10 mouse cellular contexts compared by ENCODE assay signal in genomic region chr1:167119439-167119838, GRCm38 (mm10).
A peak's percentile ranks its signal among the peaks of the same experiment; 100 is the strongest.
DNase-seq lines count a peak whose midpoint lies in the region; ATAC-seq lines count a peak whose summit lies in the region.
"Had no signal": no experiment of that assay in that cellular context is flagged by ENCODE, and none has a peak within 500 bp of the region (broad histone marks: within the 10 kb centered on the region; RNA-seq: fewer than 3 reads in every experiment).

No protein-coding gene starts in this region.

- peaks cover 25% of the 10 kb centered on the region for H3K4me1 ChIP-seq in forebrain, embryonic 14.5 days (ENCODE audit: control insufficient read depth, insufficient read depth, low read length)
- H3K4me1 ChIP-seq: embryonic facial prominence, embryonic 12.5 days had no signal

- no peak overlapping the region for H3K4me2 ChIP-seq in forebrain, embryonic 14.5 days (ENCODE audit: low read length)
- H3K4me2 ChIP-seq: embryonic facial prominence, embryonic 12.5 days had no signal

- peak overlapping the region; percentile 40; the same call in 1 of the 2 replicates for H3K27ac ChIP-seq in forebrain, embryonic 14.5 days (ENCODE audit: low read depth, low read length)
- H3K27ac ChIP-seq: embryonic facial prominence, embryonic 12.5 days had no signal

- intact Hi-C loops in left cerebral cortex, postnatal 10 days (cut with DNase I): no loop called here

- WGBS in forebrain, embryonic 14.5 days: 34% methylated on average over 8 of the region's 8 CpGs

- H3K36me3 ChIP-seq in forebrain, embryonic 14.5 days (ENCODE audit: control insufficient read depth, insufficient read depth, low read length): no peaks in the 10 kb centered on the region
- H3K36me3 ChIP-seq: embryonic facial prominence, embryonic 12.5 days had no signal

- DNase-seq in forebrain, embryonic 14.5 days (ENCODE audit: low spot score): peak; percentile 79
- peak; percentile 45 to 49 for DNase-seq in frontal cortex, postnatal 10 days (ENCODE audit: low spot score in 2 of 2)
- DNase-seq in left cerebral cortex, postnatal 10 days (ENCODE audit: extremely low spot score in 1 of 2, low spot score in 2 of 2): peak; percentile 39 to 46
- DNase-seq in retina, embryonic 14.5 days (ENCODE audit: low spot score): peak; percentile 6
- no peak for DNase-seq in adrenal gland, adult (ENCODE audit: inconsistent age in 2 of 2, low spot score in 1 of 2)
- DNase-seq in urinary bladder, adult 18-20 months (ENCODE audit: low spot score in 2 of 2): no peak
- no peak for DNase-seq in gastrocnemius, adult 8-10 months (ENCODE audit: low spot score in 2 of 2)
- DNase-seq: cerebellum, adult 8-10 months had no signal

- no peaks in the 10 kb centered on the region for H3K27me3 ChIP-seq in forebrain, embryonic 14.5 days (replicated peaks; ENCODE audit: control insufficient read depth, insufficient read depth, low read length)
- H3K27me3 ChIP-seq: embryonic facial prominence, embryonic 12.5 days had no signal

- H3K9me3 ChIP-seq in forebrain, embryonic 14.5 days (replicated peaks; ENCODE audit: control insufficient read depth, low read length): no peaks in the 10 kb centered on the region
- H3K9me3 ChIP-seq: embryonic facial prominence, embryonic 12.5 days had no signal

- peak; percentile 50; the same call in 1 of the 2 replicates for ATAC-seq in forebrain, embryonic 14.5 days
- no peak for ATAC-seq in megakaryocyte, adult 5-6 weeks (ENCODE audit: poor library complexity, severe bottlenecking)

- H3K9ac ChIP-seq in forebrain, embryonic 14.5 days (ENCODE audit: low read length): no peak overlapping the region
- H3K9ac ChIP-seq: embryonic facial prominence, embryonic 12.5 days had no signal

- no peak overlapping the region for H3K4me3 ChIP-seq in forebrain, embryonic 14.5 days (ENCODE audit: low read depth, low read length)
- H3K4me3 ChIP-seq: embryonic facial prominence, embryonic 12.5 days had no signal

Comparison
In these comparisons a context has a peak if more than half of its experiments do, and no peak if none do; other contexts are left out.
1. DNase-seq: peak in forebrain, embryonic 14.5 days (single experiment), frontal cortex, postnatal 10 days (2 of 2), left cerebral cortex, postnatal 10 days (2 of 2) and retina, embryonic 14.5 days (single experiment); none in adrenal gland, adult (0 of 2), urinary bladder, adult 18-20 months (0 of 2) and gastrocnemius, adult 8-10 months (0 of 2).